Mouse (Mus musculus) erythroblast, embryonic 14.5 days (primary cell): ENCODE data around the gene Pdzd8. TPM values are rescaled to one million over a fixed set of nuclear protein-coding genes. Genes with fewer than 3 reads are reported as not detected.
A peak's percentile ranks its signal among the peaks of the same experiment; 100 is the strongest.

ENCODE experiments used
- H3K27me3 ChIP-seq: 2 replicates; pipeline ENCODE4 v1.6.1; 2012; ENCODE audit warnings: inconsistent platforms; ENCODE audit not compliant: control insufficient read depth
- H3K36me3 ChIP-seq: 2 replicates; pipeline ENCODE4 v1.6.1; 2012; ENCODE audit warnings: mild to moderate bottlenecking, inconsistent platforms; ENCODE audit not compliant: control insufficient read depth
- H3K4me1 ChIP-seq: 2 replicates; pipeline ENCODE4 v1.6.1; 2012; ENCODE audit warnings: inconsistent platforms; ENCODE audit not compliant: control insufficient read depth
- H3K4me3 ChIP-seq: replicated peaks from 2 replicates; pipeline ENCODE3; 2012; ENCODE audit warnings: moderate library complexity, mild to moderate bottlenecking, inconsistent platforms
- H3K9me3 ChIP-seq: 2 replicates; pipeline ENCODE4 v1.6.1; 2012; ENCODE audit warnings: low read length, inconsistent platforms, mixed read lengths; ENCODE audit not compliant: control insufficient read depth
- GATA1 ChIP-seq: IDR thresholded peaks from 2 replicates; pipeline ENCODE4 v1.6.1; 2012; ENCODE audit warnings: low read length, inconsistent platforms, mixed read lengths
- TAL1 ChIP-seq: IDR thresholded peaks from 3 replicates; pipeline ENCODE4 v1.6.1; 2012; ENCODE audit warnings: low read length, inconsistent platforms, mixed read lengths
- polyA plus RNA-seq: library from polyadenylated mRNA; stranded (reverse); fragments of >175 nt; gene quantifications from 2 replicates; pipeline ENCODE4 v1.2.3, GENCODE M21; 2012

The Pdzd8 gene
- polyA plus RNA-seq, 1 experiment: 0.36 TPM

DNA sequence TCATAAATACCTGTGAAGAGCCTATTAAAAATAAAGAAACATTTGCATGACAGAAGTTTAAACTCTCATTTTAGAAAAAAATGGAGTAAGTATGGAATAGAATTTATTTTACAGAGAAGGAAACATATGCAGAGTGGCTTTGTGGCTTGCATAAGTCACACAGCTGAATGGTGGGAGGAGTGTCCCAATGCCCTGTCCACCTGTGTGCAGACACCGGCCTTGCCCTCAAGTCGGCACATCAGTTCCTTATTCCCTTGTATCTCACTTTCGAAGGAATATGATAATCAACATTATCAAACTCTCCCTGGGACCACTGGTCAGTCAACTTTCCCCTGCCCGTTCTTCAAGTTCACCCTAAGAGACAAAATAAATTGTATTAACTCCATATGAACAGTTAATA lies 12.3 kb upstream of the Pdzd8 start:
- no peak for TF ChIP-seq TAL1
- TF ChIP-seq GATA1: no peak
- H3K27me3 ChIP-seq: no peaks in the 10 kb centered on the region; the same call in none of the 2 replicates
- no peaks in the 10 kb centered on the region for H3K9me3 ChIP-seq
- peaks cover 97% of the 10 kb centered on the region for H3K4me1 ChIP-seq
- no peaks in the 10 kb centered on the region; the same call in 1 of the 2 replicates for H3K36me3 ChIP-seq
- H3K4me3 ChIP-seq: no peak overlapping the region

GRCm38 (mm10) chr19:59356843-59357595 lies 11.4 kb upstream of the Pdzd8 start:
- H3K27me3 ChIP-seq: peaks cover 8% of the 10 kb centered on the region
- peak overlapping the region; percentile 12 for H3K4me3 ChIP-seq
- TF ChIP-seq TAL1 (no peak), GATA1 (no peak)
- H3K9me3 ChIP-seq: no peaks in the 10 kb centered on the region
- peaks cover 95% of the 10 kb centered on the region for H3K4me1 ChIP-seq
- H3K36me3 ChIP-seq: no peaks in the 10 kb centered on the region; the same call in 1 of the 2 replicates

DNA sequence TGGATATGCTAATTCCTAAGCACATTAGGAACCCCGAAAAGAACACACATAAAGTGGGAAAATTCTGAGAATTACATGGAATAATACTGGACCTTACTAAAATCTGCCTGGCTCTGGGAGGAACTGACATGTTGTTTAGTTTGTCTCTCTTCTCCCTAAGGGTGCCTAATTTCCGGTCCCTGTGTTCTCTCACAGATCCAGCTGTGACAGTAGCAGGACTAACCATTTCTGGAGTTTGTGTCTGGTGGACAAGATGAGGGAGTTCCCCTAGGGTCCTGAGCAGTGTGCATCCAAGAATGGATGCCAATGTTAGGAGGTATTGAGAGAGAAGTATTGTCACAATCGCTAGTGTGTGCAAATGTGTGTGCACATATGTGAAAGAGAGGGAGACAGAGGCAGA lies 10.8 kb upstream of the Pdzd8 start:
- TF ChIP-seq GATA1 (no peak), TAL1 (no peak)
- Histone ChIP-seq H3K4me1 (peaks cover 90% of the 10 kb centered on the region), H3K9me3 (no peaks in the 10 kb centered on the region), H3K36me3 (no peaks in the 10 kb centered on the region), H3K4me3 (peak overlapping the region; percentile 12), H3K27me3 (peaks cover 15% of the 10 kb centered on the region)

GRCm38 (mm10) chr19:59354906-59355305 lies 9.3 kb upstream of the Pdzd8 start:
- Histone ChIP-seq H3K4me1 (peaks cover 82% of the 10 kb centered on the region), H3K4me3 (no peak overlapping the region), H3K27me3 (peaks cover 27% of the 10 kb centered on the region), H3K36me3 (no peaks in the 10 kb centered on the region), H3K9me3 (no peaks in the 10 kb centered on the region)
- TF ChIP-seq GATA1 (no peak), TAL1 (no peak)

- Histone ChIP-seq H3K4me3 (no peak overlapping the region), H3K9me3 (no peaks in the 10 kb centered on the region), H3K36me3 (no peaks in the 10 kb centered on the region), H3K27me3 (peaks cover 27% of the 10 kb centered on the region), H3K4me1 (peaks cover 66% of the 10 kb centered on the region)
- TF ChIP-seq GATA1 (no peak), TAL1 (no peak)
These were observed 7.2 kb upstream of the Pdzd8 start for GRCm38 (mm10) chr19:59352760-59353159.

- H3K27me3 ChIP-seq: peaks cover 30% of the 10 kb centered on the region
- no peak for TF ChIP-seq GATA1
- no peak for TF ChIP-seq TAL1
- H3K4me3 ChIP-seq: no peak overlapping the region
- H3K9me3 ChIP-seq: peaks cover 2% of the 10 kb centered on the region; the same call in 1 of the 2 replicates
- H3K4me1 ChIP-seq: peaks cover 66% of the 10 kb centered on the region
- peaks cover 2% of the 10 kb centered on the region; the same call in 1 of the 2 replicates for H3K36me3 ChIP-seq
These were observed 5.7 kb upstream of the Pdzd8 start for GRCm38 (mm10) chr19:59351151-59351889.

DNA sequence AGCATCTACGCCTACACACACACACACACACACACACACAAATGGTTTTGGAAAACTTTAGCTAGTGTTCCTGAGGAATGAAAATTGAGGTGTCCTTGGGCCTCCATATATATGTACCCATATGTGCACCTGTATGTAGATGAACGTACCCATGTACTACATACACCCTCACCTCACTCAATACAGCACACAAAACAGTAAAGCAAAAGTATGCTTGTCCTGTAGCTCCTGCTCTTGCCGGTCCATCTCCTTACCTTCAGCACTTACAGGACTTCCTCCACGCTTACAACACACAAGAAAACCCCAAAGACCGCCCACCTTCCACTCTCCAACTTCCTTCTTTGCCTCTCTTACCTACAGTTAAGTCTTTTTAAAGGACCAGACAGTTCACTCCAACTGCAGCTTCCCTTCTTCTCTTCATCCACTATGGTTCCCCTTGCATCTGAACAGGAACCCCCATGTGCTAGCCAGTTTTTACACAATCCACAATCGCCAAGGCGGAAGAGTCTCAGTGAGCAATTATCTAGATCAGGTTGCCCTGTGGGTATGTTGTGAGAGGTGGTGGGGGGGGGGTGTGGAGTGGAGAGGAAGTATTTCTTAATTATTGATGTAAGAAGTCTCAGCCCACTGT lies 4.8 kb upstream of the Pdzd8 start:
- no peak overlapping the region for H3K4me3 ChIP-seq
- peaks cover 30% of the 10 kb centered on the region for H3K27me3 ChIP-seq
- peaks cover 61% of the 10 kb centered on the region for H3K4me1 ChIP-seq

DNA sequence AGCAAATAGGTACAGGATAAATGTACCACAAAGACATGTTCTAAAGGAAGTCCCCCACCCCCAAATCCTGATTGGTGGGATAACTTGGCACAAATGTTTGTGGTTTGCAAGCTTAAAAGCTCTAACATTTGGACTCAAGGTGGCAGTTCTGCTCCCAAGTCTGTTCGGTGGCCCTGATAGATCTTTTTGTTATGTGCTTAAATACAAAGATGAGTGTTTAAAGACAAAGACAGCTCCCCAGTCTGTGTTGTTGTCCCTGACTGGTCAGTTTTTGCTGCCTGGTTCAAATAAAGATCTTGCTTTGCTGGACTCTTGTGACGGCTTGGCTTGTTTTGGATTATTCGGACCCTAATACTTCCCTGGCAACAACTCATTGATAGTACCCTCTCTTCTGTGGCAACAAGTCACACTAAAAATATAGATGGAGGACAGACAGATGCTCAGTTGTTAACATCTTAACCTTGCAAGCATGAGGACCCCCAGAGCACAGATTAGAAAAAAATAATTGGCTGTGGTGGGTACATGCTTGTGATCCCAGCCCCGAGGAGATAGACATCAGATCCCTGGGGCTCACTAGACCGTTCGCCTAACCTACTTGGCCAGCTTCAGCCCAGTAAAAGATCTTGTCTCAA lies 3.9 kb upstream of the Pdzd8 start:
- TF ChIP-seq GATA1 (no peak), TAL1 (no peak)

More for the DNA sequence above, 4.8 kb upstream of the Pdzd8 start:
- TF ChIP-seq TAL1 (no peak), GATA1 (no peak)
- peaks cover 2% of the 10 kb centered on the region; the same call in 1 of the 2 replicates for H3K36me3 ChIP-seq
- peaks cover 2% of the 10 kb centered on the region; the same call in 1 of the 2 replicates for H3K9me3 ChIP-seq

More for the DNA sequence above, 3.9 kb upstream of the Pdzd8 start:
- Histone ChIP-seq H3K36me3 (peaks cover 5% of the 10 kb centered on the region; the same call in 1 of the 2 replicates), H3K9me3 (peaks cover 2% of the 10 kb centered on the region; the same call in 1 of the 2 replicates), H3K4me3 (no peak overlapping the region), H3K27me3 (peaks cover 30% of the 10 kb centered on the region), H3K4me1 (peaks cover 56% of the 10 kb centered on the region)
